8 mouse cellular contexts compared by ENCODE assay signal in the genomic region with DNA sequence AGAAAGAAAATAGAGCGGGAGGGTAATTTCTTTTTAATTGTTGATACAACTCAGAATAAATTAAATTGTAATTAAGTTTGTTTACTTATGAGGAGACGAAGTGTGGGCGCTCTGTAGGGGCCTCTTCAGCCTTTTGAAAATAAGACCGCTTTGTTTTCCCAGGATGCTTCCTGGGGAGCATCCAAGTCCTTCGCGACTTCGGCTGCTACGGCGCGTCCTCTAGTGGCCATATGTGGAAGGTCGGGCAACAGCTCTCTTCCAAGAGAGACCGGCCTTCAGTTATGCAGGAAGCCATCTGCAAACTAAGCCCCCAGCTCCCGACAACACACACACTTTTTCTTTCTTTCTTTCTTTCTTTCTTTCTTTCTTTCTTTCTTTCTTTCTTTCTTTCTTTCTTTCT. TPM values are rescaled to one million over a fixed set of nuclear protein-coding genes. Genes with fewer than 3 reads are reported as not detected.
DNase-seq lines count a peak whose midpoint lies in the region; ATAC-seq and TF ChIP-seq lines count a peak whose summit lies in the region.

No protein-coding gene starts in this region.

- 0 out of 2 replicates have a peak overlapping the region, but pooled peaks have one; percentile 0 for H3K27ac ChIP-seq in gastrocnemius, adult 2 months

- no peaks in the 10 kb centered on the region for H3K27me3 ChIP-seq in Patski

- CTCF ChIA-PET in Patski (lab: Charles Lee), result interaction anchor here (0.7 to 2.0 kb wide), 8 partner anchors 20 to 188 kb away, joined by 3 to 17 read pairs (median 4); no protein-coding TSS in a partner anchor

- H3K4me3 ChIP-seq in gastrocnemius, adult 2 months, result peak overlapping the region; percentile 28

- peak; percentile 83 for ATAC-seq in Patski

- TF ChIP-seq CTCF in Patski (IDR thresholded peaks at IDR 0.05), result peak; percentile 94
- TF ChIP-seq CTCF in gastrocnemius, adult 2 months (IDR thresholded peaks at IDR 0.05), result peak; percentile 97

- intact Hi-C loops in gastrocnemius, adult 2 months (cut with DNase I), result loop anchor here (5.0 to 10.0 kb wide), 3 partner anchors 55 to 163 kb away; a partner anchor contains a TSS
- intact Hi-C loops in left cerebral cortex, postnatal 10 days (cut with DNase I), result loop anchor here (10.0 kb wide), 1 partner anchor 73 kb away; no protein-coding TSS in a partner anchor

- DNase-seq in Patski (ENCODE audit: low read depth, low spot score), result no peak
- peak; percentile 92 to 96 for DNase-seq in cerebellum, postnatal 25 days
- DNase-seq in gastrocnemius, adult 2 months, result peak; percentile 89
- peak; percentile 75 for DNase-seq in induced T-regulatory cell, adult 2 months (ENCODE audit: low read depth)
- DNase-seq in left cerebral cortex, postnatal 10 days (ENCODE audit: extremely low spot score in 1 of 2, low spot score in 2 of 2), result peak; percentile 83 to 86
- peak; percentile 89 for DNase-seq in mesoderm, embryonic 11.5 days (ENCODE audit: low read depth, low spot score)
- peak; percentile 55 to 66 for DNase-seq in right cerebral cortex, postnatal 36 days (ENCODE audit: low spot score in 2 of 2)
- peak; percentile 69 to 89 for DNase-seq in urinary bladder, postnatal 4 days (ENCODE audit: low spot score in 2 of 2)

- POLR2A ChIA-PET in Patski (lab: Charles Lee), result no interaction called here

- in situ Hi-C loops in Patski (cut with MboI; ENCODE audit: low pct_unique_long_range_greater_than_20kb), result loop anchor here (10.0 kb wide), 1 partner anchor 173 kb away; a partner anchor contains a TSS

RNA-seq across cellular contexts. Expression of a gene that starts 54.1 kb away (rescaled TPM):
- polyA plus RNA-seq in Patski (2021), result 30.6 TPM
- total RNA-seq in gastrocnemius, adult 2 months (2021), result 10 to 100 TPM; 31.1 to 32.6 TPM
- total RNA-seq in left cerebral cortex, postnatal 10 days (2021), result 10 to 100 TPM; 61.8 to 74.7 TPM
